Mouse (Mus musculus): ENCODE measurements around the gene Csrnp3. TPM values are rescaled to one million over a fixed set of nuclear protein-coding genes. Genes with fewer than 3 reads are reported as not detected.
"Not testable (repeated sequence)": the region's sequence is repeated elsewhere in the genome, so short reads cannot be mapped to it uniquely, and the experiment has no call there.

Csrnp3 gene
- 60.5 and 61.9 TPM in 2 replicates for polyA plus RNA-seq (2015; fragmentation: Nextera tagmentation; extraction: Ambion mirVana)

- Histone ChIP-seq H3K36me3 (peaks cover 6% of the 10 kb centered on the region; the same call in 1 of the 2 replicates), H3K27ac (peak within 1 kb of the TSS; percentile 86), H3K27me3 (no peaks in the 10 kb centered on the region), H3K9me3 (no peaks in the 10 kb centered on the region), H3K4me1 (replicated peaks) (peaks cover 26% of the 10 kb centered on the region), H3K4me3 (replicated peaks) (peak within 1 kb of the TSS; percentile 50), H3K4me2 (replicated peaks) (peak within 1 kb of the TSS; percentile 63), H3K9ac (replicated peaks) (peak within 1 kb of the TSS; percentile 78)
- peak; percentile 90 for ATAC-seq
- WGBS = 0% methylated on average over 6 of the region's 6 CpGs
Measured at GRCm38 (mm10) chr2:65845551-65845950, at the start of gene Csrnp3. Csrnp3 (plus strand) TSS chr2:65845767.

DNA sequence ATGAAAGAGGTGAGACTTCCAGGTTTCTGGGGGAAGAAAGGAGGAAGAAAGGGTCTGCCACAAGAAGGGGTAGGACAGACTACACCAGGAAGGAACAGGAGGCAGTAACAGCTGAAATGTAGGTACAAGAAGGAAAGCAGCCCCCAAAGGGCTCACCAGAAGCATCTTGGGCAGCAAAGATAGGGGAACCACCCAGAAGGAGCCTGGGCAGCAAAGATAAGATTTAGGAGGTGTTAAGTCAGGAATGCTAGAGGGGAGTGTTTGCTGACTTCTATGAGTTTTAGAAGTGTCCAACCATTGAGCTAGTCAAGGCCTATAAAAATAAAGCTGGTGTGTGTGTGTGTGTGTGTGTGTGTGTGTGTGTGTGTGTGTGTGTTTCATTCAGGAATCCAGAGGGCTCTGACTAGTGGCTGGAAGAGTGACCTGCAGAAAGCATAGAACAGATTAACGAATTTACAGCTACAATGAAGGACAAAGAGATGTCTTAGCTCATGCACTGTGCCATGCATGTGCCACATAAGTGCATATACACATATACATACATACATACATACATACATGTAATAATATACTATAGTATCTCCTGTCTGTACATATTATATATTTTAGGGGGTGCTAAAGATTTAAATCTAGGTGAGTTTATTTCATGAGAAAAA is 44.4 kb upstream of the Csrnp3 start:
- H3K27ac ChIP-seq = no peak overlapping the region
- no peak for ATAC-seq
- no peak overlapping the region for H3K4me3 ChIP-seq (replicated peaks)
- H3K27me3 ChIP-seq = no peaks in the 10 kb centered on the region
- no peaks in the 10 kb centered on the region for H3K36me3 ChIP-seq
- H3K4me2 ChIP-seq (replicated peaks) = no peak overlapping the region
- H3K4me1 ChIP-seq (replicated peaks) = no peaks in the 10 kb centered on the region
- peaks cover 5% of the 10 kb centered on the region; the same call in 1 of the 2 replicates for H3K9me3 ChIP-seq
- H3K9ac ChIP-seq (replicated peaks) = no peak overlapping the region
- WGBS = 80% methylated on average over 1 of the region's 1 CpGs

- Histone ChIP-seq H3K9ac (replicated peaks) (no peak overlapping the region), H3K4me3 (replicated peaks) (no peak overlapping the region), H3K9me3 (no peaks in the 10 kb centered on the region), H3K27ac (no peak overlapping the region), H3K4me2 (replicated peaks) (no peak overlapping the region), H3K27me3 (no peaks in the 10 kb centered on the region), H3K4me1 (replicated peaks) (no peaks in the 10 kb centered on the region), H3K36me3 (no peaks in the 10 kb centered on the region)
- WGBS = 89% methylated on average over 6 of the region's 6 CpGs
- no peak for ATAC-seq
Measured at GRCm38 (mm10) chr2:65806556-65806955, 39.0 kb upstream of the Csrnp3 start.

GRCm38 (mm10) chr2:65811203-65811602 is 34.4 kb upstream of the Csrnp3 start:
- H3K9ac ChIP-seq (replicated peaks); H3K4me2 ChIP-seq (replicated peaks); H3K4me3 ChIP-seq (replicated peaks); H3K36me3 ChIP-seq; H3K27ac ChIP-seq; H3K4me1 ChIP-seq (replicated peaks); ATAC-seq; H3K9me3 ChIP-seq; H3K27me3 ChIP-seq: not testable (repeated sequence)
- 87% methylated on average over 6 of the region's 6 CpGs for WGBS

GRCm38 (mm10) chr2:65818080-65818796 is 27.3 kb upstream of the Csrnp3 start:
- Histone ChIP-seq H3K9ac (replicated peaks) (no peak overlapping the region), H3K27me3 (no peaks in the 10 kb centered on the region), H3K36me3 (no peaks in the 10 kb centered on the region), H3K27ac (peak overlapping the region; percentile 54), H3K4me3 (replicated peaks) (peak overlapping the region; percentile 24), H3K9me3 (no peaks in the 10 kb centered on the region), H3K4me2 (replicated peaks) (peak overlapping the region; percentile 39), H3K4me1 (replicated peaks) (0 out of 2 replicates have a peak, but pooled peaks cover 6% of the 10 kb centered on the region)
- ATAC-seq = peak; percentile 90
- WGBS = 51% methylated on average over 20 of the region's 20 CpGs

DNA sequence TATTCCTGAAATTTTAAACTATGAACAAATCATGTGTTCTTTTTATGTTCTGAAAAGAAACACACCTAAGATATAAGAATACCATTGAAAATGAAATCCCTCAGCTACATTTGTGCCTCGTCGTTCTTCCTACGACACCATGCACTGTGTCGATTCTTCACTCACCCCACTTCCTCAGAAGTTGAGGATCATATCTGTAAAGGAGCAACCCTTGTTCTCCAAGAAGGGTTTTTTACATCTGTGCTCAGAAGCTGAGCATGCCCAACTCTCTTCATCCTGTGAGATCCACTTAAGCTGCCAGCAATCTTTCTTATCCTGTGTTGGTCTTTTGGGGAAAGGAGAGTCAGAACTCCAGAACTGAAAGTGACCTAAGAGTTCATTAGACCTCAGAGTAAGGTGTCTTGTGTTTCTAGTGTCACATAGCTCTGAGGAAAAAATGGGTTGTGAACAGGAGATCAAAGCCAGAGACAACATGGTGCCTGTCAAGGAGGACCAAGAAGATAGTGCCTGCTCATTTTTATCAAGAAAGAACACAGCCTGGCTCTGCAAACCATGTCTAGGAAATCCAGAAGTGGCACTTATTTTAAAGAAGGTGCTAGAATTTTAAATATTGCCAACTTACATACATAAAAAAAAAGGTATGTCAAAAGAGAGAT is 25.3 kb upstream of the Csrnp3 start:
- Histone ChIP-seq H3K27me3 (no peaks in the 10 kb centered on the region), H3K4me2 (replicated peaks) (no peak overlapping the region), H3K9me3 (no peaks in the 10 kb centered on the region), H3K36me3 (no peaks in the 10 kb centered on the region), H3K4me1 (replicated peaks) (0 out of 2 replicates have a peak, but pooled peaks cover 6% of the 10 kb centered on the region), H3K27ac (no peak overlapping the region), H3K9ac (replicated peaks) (no peak overlapping the region), H3K4me3 (replicated peaks) (no peak overlapping the region)
- 93% methylated on average over 4 of the region's 4 CpGs for WGBS
- ATAC-seq = no peak

DNA sequence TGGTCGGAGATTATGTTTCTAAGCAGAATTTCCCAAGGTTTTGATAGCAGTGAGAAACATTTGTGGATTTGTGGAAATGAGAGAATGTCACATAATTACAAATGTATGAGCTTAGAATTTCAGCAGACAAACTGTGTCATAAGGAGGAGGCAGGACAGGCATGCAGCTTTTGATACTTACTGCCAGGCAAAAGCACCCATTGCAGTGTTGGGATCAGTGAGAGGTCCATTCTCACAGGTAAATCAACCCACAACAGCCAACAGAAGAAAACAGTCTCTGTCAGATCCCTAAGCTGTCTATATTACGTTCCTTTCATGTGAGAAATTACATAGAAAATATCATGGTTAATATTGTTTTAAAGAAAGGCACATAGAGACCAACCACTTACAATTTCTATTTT is 19.3 kb upstream of the Csrnp3 start:
- Histone ChIP-seq H3K27ac (no peak overlapping the region), H3K4me3 (replicated peaks) (no peak overlapping the region), H3K27me3 (no peaks in the 10 kb centered on the region), H3K9me3 (no peaks in the 10 kb centered on the region), H3K4me1 (replicated peaks) (no peaks in the 10 kb centered on the region), H3K9ac (replicated peaks) (no peak overlapping the region), H3K36me3 (no peaks in the 10 kb centered on the region), H3K4me2 (replicated peaks) (no peak overlapping the region)
- 90% methylated on average over 2 of the region's 2 CpGs for WGBS
- no peak for ATAC-seq

- H3K27me3 ChIP-seq = no peaks in the 10 kb centered on the region
- H3K27ac ChIP-seq = no peak overlapping the region
- H3K4me2 ChIP-seq (replicated peaks) = no peak overlapping the region
- 92% methylated on average over 6 of the region's 6 CpGs for WGBS
- H3K4me1 ChIP-seq (replicated peaks) = no peaks in the 10 kb centered on the region
- H3K4me3 ChIP-seq (replicated peaks) = no peak overlapping the region
- no peaks in the 10 kb centered on the region for H3K36me3 ChIP-seq
- ATAC-seq = no peak
- no peaks in the 10 kb centered on the region for H3K9me3 ChIP-seq
- H3K9ac ChIP-seq (replicated peaks) = no peak overlapping the region
Measured at GRCm38 (mm10) chr2:65826801-65827200, 18.8 kb upstream of the Csrnp3 start.

- no peak overlapping the region for H3K9ac ChIP-seq (replicated peaks)
- no peak overlapping the region for H3K27ac ChIP-seq
- no peaks in the 10 kb centered on the region for H3K27me3 ChIP-seq
- no peak overlapping the region for H3K4me2 ChIP-seq (replicated peaks)
- no peaks in the 10 kb centered on the region for H3K36me3 ChIP-seq
- no peaks in the 10 kb centered on the region for H3K9me3 ChIP-seq
- no peak for ATAC-seq
- 100% methylated on average over 1 of the region's 1 CpGs for WGBS
- H3K4me1 ChIP-seq (replicated peaks) = no peaks in the 10 kb centered on the region
- no peak overlapping the region for H3K4me3 ChIP-seq (replicated peaks)
Measured at GRCm38 (mm10) chr2:65828699-65829098, 16.9 kb upstream of the Csrnp3 start.

DNA sequence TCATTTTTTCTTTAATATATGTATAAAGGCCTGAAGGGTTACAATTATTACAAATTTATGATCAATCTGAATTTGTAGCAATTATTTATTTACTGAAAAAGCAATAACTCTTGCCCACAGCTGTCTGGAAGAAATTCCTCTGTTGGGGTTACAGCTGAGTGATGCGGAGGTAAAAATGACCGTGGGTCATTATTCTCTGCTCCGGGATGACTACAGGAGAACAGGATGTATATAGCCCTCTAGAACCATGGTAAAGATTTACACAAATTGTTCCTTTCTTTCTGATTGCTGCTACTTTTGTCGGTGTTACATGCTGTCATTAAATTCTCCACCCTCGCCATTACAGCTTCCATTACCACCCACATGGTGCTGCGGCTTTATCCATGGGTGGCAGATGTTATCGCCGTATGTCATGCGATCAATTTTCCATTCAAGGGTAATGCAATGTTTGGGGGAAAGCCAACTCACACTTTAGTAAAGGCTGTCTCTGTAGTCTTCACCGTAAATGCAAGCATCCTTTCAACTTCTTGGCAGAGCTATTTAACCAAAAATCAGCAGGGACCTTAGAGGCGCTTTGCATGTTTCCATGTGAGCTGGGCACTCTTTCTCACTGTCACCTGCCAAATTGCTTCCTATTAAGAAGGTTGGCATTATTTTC is 12.7 kb upstream of the Csrnp3 start:
- H3K27ac ChIP-seq = no peak overlapping the region
- no peaks in the 10 kb centered on the region for H3K9me3 ChIP-seq
- H3K9ac ChIP-seq (replicated peaks) = no peak overlapping the region
- H3K4me2 ChIP-seq (replicated peaks) = no peak overlapping the region
- H3K27me3 ChIP-seq = no peaks in the 10 kb centered on the region
- no peaks in the 10 kb centered on the region for H3K36me3 ChIP-seq
- no peak for ATAC-seq
- WGBS = 75% methylated on average over 11 of the region's 11 CpGs
- H3K4me1 ChIP-seq (replicated peaks) = no peaks in the 10 kb centered on the region
- no peak overlapping the region for H3K4me3 ChIP-seq (replicated peaks)

GRCm38 (mm10) chr2:65833421-65833820 is 12.1 kb upstream of the Csrnp3 start:
- WGBS = 77% methylated on average over 7 of the region's 7 CpGs
- H3K27ac ChIP-seq = no peak overlapping the region
- H3K27me3 ChIP-seq = no peaks in the 10 kb centered on the region
- H3K4me3 ChIP-seq (replicated peaks) = no peak overlapping the region
- no peak overlapping the region for H3K4me2 ChIP-seq (replicated peaks)
- ATAC-seq = no peak
- no peak overlapping the region for H3K9ac ChIP-seq (replicated peaks)
- H3K4me1 ChIP-seq (replicated peaks) = no peaks in the 10 kb centered on the region
- H3K9me3 ChIP-seq = no peaks in the 10 kb centered on the region
- no peaks in the 10 kb centered on the region for H3K36me3 ChIP-seq

DNA sequence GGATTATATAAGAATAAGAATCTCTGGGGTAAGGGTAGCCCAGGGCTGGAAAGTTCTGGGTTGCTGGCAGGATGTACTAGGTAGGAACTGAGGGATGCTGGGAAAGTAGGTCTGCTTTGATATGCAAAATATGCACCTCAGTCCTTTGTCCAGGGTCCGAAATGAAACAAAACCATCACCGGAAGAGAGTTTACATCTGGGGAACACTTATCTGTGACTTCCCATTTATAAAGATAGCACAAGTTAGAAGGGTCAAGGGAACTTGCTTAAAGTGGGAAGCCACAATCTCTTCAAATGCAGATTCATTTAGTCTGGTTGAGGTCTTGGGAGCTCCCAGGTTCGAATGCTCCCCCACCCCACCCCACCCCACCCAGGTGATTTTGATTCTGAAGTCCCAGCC is 4.0 kb upstream of the Csrnp3 start:
- 69% methylated on average over 3 of the region's 3 CpGs for WGBS
- no peak for ATAC-seq
- Histone ChIP-seq H3K9ac (replicated peaks) (no peak overlapping the region), H3K4me1 (replicated peaks) (peaks cover 12% of the 10 kb centered on the region), H3K4me3 (replicated peaks) (no peak overlapping the region), H3K27ac (no peak overlapping the region), H3K9me3 (no peaks in the 10 kb centered on the region), H3K4me2 (replicated peaks) (no peak overlapping the region), H3K27me3 (no peaks in the 10 kb centered on the region), H3K36me3 (no peaks in the 10 kb centered on the region)
